Mouse (Mus musculus): ENCODE data around the gene Adssl1. TPM values are rescaled to one million over a fixed set of nuclear protein-coding genes. Genes with fewer than 3 reads are reported as not detected.
A peak's percentile ranks its signal among the peaks of the same experiment; 100 is the strongest.

The Adssl1 gene
- polyA plus RNA-seq, 1 experiment from 2014 or later: 22.8 TPM

DNA sequence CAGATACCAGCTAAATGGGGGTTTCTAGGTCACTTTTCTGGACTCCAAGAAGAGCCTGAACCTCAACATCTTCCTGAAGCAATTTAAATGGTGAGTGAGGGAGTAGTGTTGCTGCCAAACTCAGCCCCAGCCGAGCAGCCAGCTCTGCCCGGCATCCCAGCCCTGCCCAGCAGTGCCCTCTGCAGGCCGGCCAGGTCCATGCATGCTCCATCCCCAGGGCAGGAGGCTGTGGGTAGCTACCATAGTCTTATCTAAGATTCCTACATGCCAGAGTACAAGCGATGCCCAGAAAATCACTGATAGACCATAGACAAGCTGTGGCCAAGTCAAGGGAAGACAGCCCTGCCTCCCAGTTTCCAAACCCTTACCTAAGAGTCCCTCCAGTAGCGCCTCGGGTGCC lies 14.1 kb upstream of the Adssl1 start:
- no peaks in the 10 kb centered on the region for H3K27me3 ChIP-seq (ENCODE audit: insufficient read depth, low read length)
- 33% methylated on average over 6 of the region's 6 CpGs for WGBS (ENCODE audit: insufficient replicate concordance)
- peak; percentile 77 for ATAC-seq

DNA sequence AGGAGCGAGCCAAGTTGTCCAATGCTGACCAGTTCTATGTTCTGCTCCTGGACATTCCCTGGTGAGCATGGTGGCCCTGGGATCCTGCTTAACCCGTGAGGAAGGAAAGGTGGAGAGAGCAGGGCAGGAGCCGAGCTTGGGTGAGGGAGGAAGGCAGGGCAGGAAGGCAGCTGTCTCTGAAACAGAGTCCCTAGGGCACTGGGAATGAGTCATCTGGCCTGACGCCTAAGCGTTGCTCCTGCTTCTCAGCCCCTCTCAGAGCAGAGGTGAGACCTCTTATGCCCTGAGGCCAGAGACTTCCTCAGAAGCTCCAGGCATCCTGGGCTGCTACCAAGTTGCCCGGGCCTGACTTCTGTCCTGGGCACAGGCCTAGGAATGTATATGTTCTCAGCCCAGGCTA lies 12.8 kb upstream of the Adssl1 start:
- Histone ChIP-seq H3K9me3 (ENCODE audit: low read length) (no peaks in the 10 kb centered on the region), H3K27me3 (ENCODE audit: insufficient read depth, low read length) (no peaks in the 10 kb centered on the region), H3K4me3 (ENCODE audit: low read depth, low read length) (no peak overlapping the region), H3K9ac (replicated peaks) (no peak overlapping the region), H3K36me3 (replicated peaks; ENCODE audit: insufficient read depth, low read length) (peaks cover 26% of the 10 kb centered on the region), H3K27ac (ENCODE audit: low read depth) (no peak overlapping the region), H3K4me1 (ENCODE audit: insufficient read depth) (no peaks in the 10 kb centered on the region), H3K4me2 (ENCODE audit: low read depth, low read length) (no peak overlapping the region)
- 75% methylated on average over 6 of the region's 6 CpGs for WGBS (ENCODE audit: insufficient replicate concordance)
- TF ChIP-seq CTCF (IDR thresholded peaks at IDR 0.05; ENCODE audit: low read depth): no peak
- no peak for TF ChIP-seq EP300 (IDR thresholded peaks at IDR 0.05; ENCODE audit: low read depth)
- DNase-seq (no peak), ATAC-seq (no peak)

More for the DNA sequence above, 14.1 kb upstream of the Adssl1 start:
- peak; percentile 83 for DNase-seq
- TF ChIP-seq EP300 (IDR thresholded peaks at IDR 0.05; ENCODE audit: low read depth) (no peak), CTCF (IDR thresholded peaks at IDR 0.05; ENCODE audit: low read depth) (peak; percentile 95)
- no peaks in the 10 kb centered on the region for H3K9me3 ChIP-seq (ENCODE audit: low read length)
- H3K27ac ChIP-seq (ENCODE audit: low read depth): no peak overlapping the region
- H3K36me3 ChIP-seq (replicated peaks; ENCODE audit: insufficient read depth, low read length): peaks cover 20% of the 10 kb centered on the region
- H3K4me2 ChIP-seq (ENCODE audit: low read depth, low read length): no peak overlapping the region
- H3K4me3 ChIP-seq (ENCODE audit: low read depth, low read length): no peak overlapping the region
- H3K9ac ChIP-seq (replicated peaks): no peak overlapping the region
- H3K4me1 ChIP-seq (ENCODE audit: insufficient read depth): no peaks in the 10 kb centered on the region

- no peak overlapping the region for H3K4me3 ChIP-seq (ENCODE audit: low read depth, low read length)
- no peak for TF ChIP-seq CTCF (IDR thresholded peaks at IDR 0.05; ENCODE audit: low read depth)
- TF ChIP-seq EP300 (IDR thresholded peaks at IDR 0.05; ENCODE audit: low read depth): no peak
- no peaks in the 10 kb centered on the region for H3K9me3 ChIP-seq (ENCODE audit: low read length)
- no peak overlapping the region for H3K27ac ChIP-seq (ENCODE audit: low read depth)
- no peak overlapping the region for H3K9ac ChIP-seq (replicated peaks)
- WGBS (ENCODE audit: insufficient replicate concordance): 80% methylated on average over 10 of the region's 10 CpGs
- H3K4me2 ChIP-seq (ENCODE audit: low read depth, low read length): no peak overlapping the region
- no peak for DNase-seq
- peaks cover 31% of the 10 kb centered on the region for H3K36me3 ChIP-seq (replicated peaks; ENCODE audit: insufficient read depth, low read length)
- no peak for ATAC-seq
- no peaks in the 10 kb centered on the region for H3K27me3 ChIP-seq (ENCODE audit: insufficient read depth, low read length)
- no peaks in the 10 kb centered on the region for H3K4me1 ChIP-seq (ENCODE audit: insufficient read depth)
These were observed 10.8 kb upstream of the Adssl1 start for GRCm38 (mm10) chr12:112609031-112609430.

GRCm38 (mm10) chr12:112616668-112617067 lies 3.2 kb upstream of the Adssl1 start:
- DNase-seq (no peak), ATAC-seq (no peak)
- H3K4me2 ChIP-seq (ENCODE audit: low read depth, low read length): peak overlapping the region; percentile 5; the same call in 1 of the 2 replicates
- H3K4me3 ChIP-seq (ENCODE audit: low read depth, low read length): no peak overlapping the region
- H3K9me3 ChIP-seq (ENCODE audit: low read length): no peaks in the 10 kb centered on the region
- H3K4me1 ChIP-seq (ENCODE audit: insufficient read depth): peaks cover 28% of the 10 kb centered on the region
- TF ChIP-seq EP300 (IDR thresholded peaks at IDR 0.05; ENCODE audit: low read depth) (no peak), CTCF (IDR thresholded peaks at IDR 0.05; ENCODE audit: low read depth) (no peak)
- no peaks in the 10 kb centered on the region for H3K27me3 ChIP-seq (ENCODE audit: insufficient read depth, low read length)
- WGBS (ENCODE audit: insufficient replicate concordance): 53% methylated on average over 9 of the region's 9 CpGs
- peaks cover 10% of the 10 kb centered on the region; the same call in 1 of the 2 replicates for H3K36me3 ChIP-seq (replicated peaks; ENCODE audit: insufficient read depth, low read length)
- H3K9ac ChIP-seq (replicated peaks): no peak overlapping the region
- peak overlapping the region; percentile 72 for H3K27ac ChIP-seq (ENCODE audit: low read depth)

- TF ChIP-seq CTCF (IDR thresholded peaks at IDR 0.05; ENCODE audit: low read depth) (0 out of 2 replicates have a peak, but pooled peaks have one; percentile 12), EP300 (IDR thresholded peaks at IDR 0.05; ENCODE audit: low read depth) (no peak)
- Histone ChIP-seq H3K27ac (ENCODE audit: low read depth) (peak overlapping the region; percentile 72), H3K9ac (replicated peaks) (no peak overlapping the region), H3K9me3 (ENCODE audit: low read length) (no peaks in the 10 kb centered on the region), H3K36me3 (replicated peaks; ENCODE audit: insufficient read depth, low read length) (peaks cover 6% of the 10 kb centered on the region; the same call in 1 of the 2 replicates), H3K4me1 (ENCODE audit: insufficient read depth) (peaks cover 32% of the 10 kb centered on the region), H3K27me3 (ENCODE audit: insufficient read depth, low read length) (no peaks in the 10 kb centered on the region), H3K4me3 (ENCODE audit: low read depth, low read length) (no peak overlapping the region), H3K4me2 (ENCODE audit: low read depth, low read length) (peak overlapping the region; percentile 5; the same call in 1 of the 2 replicates)
- 45% methylated on average over 11 of the region's 11 CpGs for WGBS (ENCODE audit: insufficient replicate concordance)
- DNase-seq (peak; percentile 62), ATAC-seq (peak; percentile 7)
These were observed 2.7 kb upstream of the Adssl1 start for GRCm38 (mm10) chr12:112617184-112617583.

GRCm38 (mm10) chr12:112617898-112618380 lies 1.9 kb upstream of the Adssl1 start:
- no peak overlapping the region for H3K9ac ChIP-seq (replicated peaks)
- H3K27ac ChIP-seq (ENCODE audit: low read depth): peak overlapping the region; percentile 93
- peak; percentile 81 for DNase-seq
- TF ChIP-seq CTCF (IDR thresholded peaks at IDR 0.05; ENCODE audit: low read depth) (peak; percentile 90), EP300 (IDR thresholded peaks at IDR 0.05; ENCODE audit: low read depth) (no peak)
- H3K4me3 ChIP-seq (ENCODE audit: low read depth, low read length): no peak overlapping the region
- peaks cover 33% of the 10 kb centered on the region for H3K4me1 ChIP-seq (ENCODE audit: insufficient read depth)
- ATAC-seq: peak; percentile 44
- no peak overlapping the region for H3K4me2 ChIP-seq (ENCODE audit: low read depth, low read length)
- H3K36me3 ChIP-seq (replicated peaks; ENCODE audit: insufficient read depth, low read length): no peaks in the 10 kb centered on the region
- H3K27me3 ChIP-seq (ENCODE audit: insufficient read depth, low read length): no peaks in the 10 kb centered on the region
- WGBS (ENCODE audit: insufficient replicate concordance): 7% methylated on average over 8 of the region's 8 CpGs
- no peaks in the 10 kb centered on the region for H3K9me3 ChIP-seq (ENCODE audit: low read length)
